ENCODE assay signal across 15 mouse cellular contexts in the genomic region with DNA sequence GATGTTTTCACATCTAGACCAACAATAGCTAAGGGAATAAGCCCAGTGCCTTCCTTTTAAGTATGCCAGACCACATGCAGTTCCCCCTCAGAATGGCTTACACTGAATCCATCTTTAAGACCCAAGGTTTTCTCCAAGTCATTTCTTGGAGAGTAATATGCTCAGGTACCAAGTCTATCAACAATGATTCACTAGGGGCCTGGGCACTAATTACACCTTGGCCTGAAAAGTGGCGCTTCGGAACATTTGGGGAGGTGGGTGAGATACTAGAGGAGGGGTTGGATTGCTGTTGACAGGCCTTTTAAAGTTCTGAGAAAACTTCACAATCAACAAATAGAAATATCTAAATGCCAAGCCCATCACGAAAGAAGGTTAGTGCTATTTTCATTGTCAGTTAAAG. TPM values are rescaled to one million over a fixed set of nuclear protein-coding genes. Genes with fewer than 3 reads are reported as not detected.
DNase-seq lines count a peak whose midpoint lies in the region; ATAC-seq lines count a peak whose summit lies in the region.
"Had no signal": no experiment of that assay in that cellular context is flagged by ENCODE, and none has a peak within 500 bp of the region (broad histone marks: within the 10 kb centered on the region; RNA-seq: fewer than 3 reads in every experiment).

No protein-coding gene starts in this region.

- H3K27me3 ChIP-seq in neural tube, embryonic 11.5 days (ENCODE audit: control insufficient read depth, insufficient read depth, low read length): peaks cover 53% of the 10 kb centered on the region
- H3K27me3 ChIP-seq in hindbrain, embryonic 11.5 days (ENCODE audit: control insufficient read depth, insufficient read depth, low read length): peaks cover 54% of the 10 kb centered on the region
- H3K27me3 ChIP-seq in midbrain, embryonic 13.5 days: peaks cover 66% of the 10 kb centered on the region

- no peaks in the 10 kb centered on the region; the same call in 1 of the 2 replicates for H3K4me1 ChIP-seq in neural tube, embryonic 11.5 days (ENCODE audit: control insufficient read depth, insufficient read depth, low read length)
- H3K4me1 ChIP-seq in hindbrain, embryonic 11.5 days (replicated peaks; ENCODE audit: control insufficient read depth, insufficient read depth, low read length): no peaks in the 10 kb centered on the region; the same call in 1 of the 2 replicates
- H3K4me1 ChIP-seq in midbrain, embryonic 13.5 days (replicated peaks): peaks cover 29% of the 10 kb centered on the region

- H3K27ac ChIP-seq in neural tube, embryonic 11.5 days (ENCODE audit: low read depth, low read length): no peak overlapping the region
- 0 out of 2 replicates have a peak overlapping the region, but pooled peaks have one; percentile 52 for H3K27ac ChIP-seq in hindbrain, embryonic 11.5 days (ENCODE audit: low read depth, low read length)
- H3K27ac ChIP-seq in midbrain, embryonic 13.5 days: peak overlapping the region; percentile 11; the same call in 1 of the 2 replicates
- H3K27ac ChIP-seq: heart, embryonic 10.5 days had no signal

- no peaks in the 10 kb centered on the region for H3K9me3 ChIP-seq in neural tube, embryonic 11.5 days (ENCODE audit: control insufficient read depth, low read length)
- H3K9me3 ChIP-seq in hindbrain, embryonic 11.5 days (ENCODE audit: control insufficient read depth, low read length): no peaks in the 10 kb centered on the region
- no peaks in the 10 kb centered on the region for H3K9me3 ChIP-seq in midbrain, embryonic 13.5 days
- H3K9me3 ChIP-seq: heart, embryonic 10.5 days had no signal

- H3K36me3 ChIP-seq in neural tube, embryonic 11.5 days (ENCODE audit: control insufficient read depth, insufficient read depth, low read length): no peaks in the 10 kb centered on the region
- no peaks in the 10 kb centered on the region for H3K36me3 ChIP-seq in hindbrain, embryonic 11.5 days (ENCODE audit: control insufficient read depth, insufficient read depth, low read length)
- H3K36me3 ChIP-seq in midbrain, embryonic 13.5 days: no peaks in the 10 kb centered on the region
- H3K36me3 ChIP-seq: G1E; heart, embryonic 10.5 days had no signal

- H3K4me3 ChIP-seq in neural tube, embryonic 11.5 days (ENCODE audit: low read depth, low read length): no peak overlapping the region
- H3K4me3 ChIP-seq in hindbrain, embryonic 11.5 days (ENCODE audit: low read depth, low read length): 0 out of 2 replicates have a peak overlapping the region, but pooled peaks have one; percentile 16
- H3K4me3 ChIP-seq in midbrain, embryonic 13.5 days (replicated peaks): peak overlapping the region; percentile 15
- H3K4me3 ChIP-seq: heart, embryonic 10.5 days had no signal

- peak overlapping the region; percentile 32; the same call in 1 of the 2 replicates for H3K9ac ChIP-seq in neural tube, embryonic 11.5 days (ENCODE audit: low read length)
- H3K9ac ChIP-seq in hindbrain, embryonic 11.5 days (ENCODE audit: low read depth, low read length): no peak overlapping the region
- peak overlapping the region; percentile 44 for H3K9ac ChIP-seq in midbrain, embryonic 13.5 days (replicated peaks)

- WGBS in neural tube, embryonic 11.5 days: 11% methylated on average over 3 of the region's 3 CpGs
- 16% methylated on average over 3 of the region's 3 CpGs for WGBS in hindbrain, embryonic 11.5 days
- 20% methylated on average over 3 of the region's 3 CpGs for WGBS in midbrain, embryonic 13.5 days

- ATAC-seq in neural tube, embryonic 11.5 days (ENCODE audit: insufficient read depth, low FRiP score, low TSS enrichment): no peak
- no peak for ATAC-seq in hindbrain, embryonic 11.5 days (ENCODE audit: low FRiP score)
- no peak for ATAC-seq in midbrain, embryonic 13.5 days
- no peak for ATAC-seq in monocyte, adult 5-6 weeks (replicated peaks; ENCODE audit: insufficient number of reproducible peaks, low FRiP score, low TSS enrichment, poor library complexity, severe bottlenecking)
- ATAC-seq: lung, postnatal 0 days had no signal

- peak overlapping the region; percentile 25; the same call in 1 of the 2 replicates for H3K4me2 ChIP-seq in neural tube, embryonic 11.5 days (ENCODE audit: low read depth)
- no peak overlapping the region for H3K4me2 ChIP-seq in hindbrain, embryonic 11.5 days (replicated peaks; ENCODE audit: low read depth, low read length)
- peak overlapping the region; percentile 37 for H3K4me2 ChIP-seq in midbrain, embryonic 13.5 days (replicated peaks)

- no peak for DNase-seq in neural tube, embryonic 11.5 days (ENCODE audit: low spot score)
- no peak for DNase-seq in neural tube, embryonic 10.5 days (ENCODE audit: extremely low spot score, low spot score)
- DNase-seq in hindbrain, embryonic 11.5 days (ENCODE audit: low spot score): no peak
- DNase-seq in retina, postnatal 1 day: no peak
- no peak for DNase-seq in heart, postnatal 4 days
- DNase-seq: adrenal gland, postnatal 14 days; kidney, adult 11 months had no signal

RNA-seq across cellular contexts. Expression of gene Zic4, which starts 4.9 kb away (rescaled TPM):
- 52.2 and 58.1 TPM in 2 replicates for polyA plus RNA-seq in neural tube, embryonic 11.5 days (2014; fragmentation: Nextera tagmentation; extraction: Ambion mirVana)
- polyA plus RNA-seq in hindbrain, embryonic 11.5 days (2014; fragmentation: Nextera tagmentation; extraction: Ambion mirVana): 32.8 and 36.5 TPM in 2 replicates
- 53.2 and 56.6 TPM in 2 replicates for polyA plus RNA-seq in midbrain, embryonic 13.5 days (2015; fragmentation: Nextera tagmentation; extraction: Ambion mirVana)
- not detected in 3 replicates for total RNA-seq in monocyte, adult 5-6 weeks (2017)
- total RNA-seq in heart, postnatal 4 days (2021): not detected
- total RNA-seq: adrenal gland, postnatal 14 days; heart, postnatal 25 days; liver, adult 2 months; megakaryocyte-erythroid progenitor cell, adult 5-6 weeks had no signal
- polyA plus RNA-seq: G1E; liver, adult 2 months; lung, postnatal 0 days had no signal

RNA-seq across cellular contexts. Expression of gene Zic1, which starts 8.3 kb away (rescaled TPM):
- polyA plus RNA-seq in neural tube, embryonic 11.5 days (2014; fragmentation: Nextera tagmentation; extraction: Ambion mirVana): 17.3 and 17.9 TPM in 2 replicates
- 18.2 and 23.8 TPM in 2 replicates for polyA plus RNA-seq in hindbrain, embryonic 11.5 days (2014; fragmentation: Nextera tagmentation; extraction: Ambion mirVana)
- polyA plus RNA-seq in midbrain, embryonic 13.5 days (2015; fragmentation: Nextera tagmentation; extraction: Ambion mirVana): 14.8 and 16.4 TPM in 2 replicates
- total RNA-seq in monocyte, adult 5-6 weeks (2017): not detected in 3 replicates
- total RNA-seq in heart, postnatal 4 days (2021): not detected
- total RNA-seq: adrenal gland, postnatal 14 days; heart, postnatal 25 days; liver, adult 2 months; megakaryocyte-erythroid progenitor cell, adult 5-6 weeks had no signal
- polyA plus RNA-seq: G1E; heart, embryonic 10.5 days; liver, adult 2 months; lung, postnatal 0 days had no signal
